Mouse (Mus musculus): ENCODE measurements at regions not wholly inside any gene's neighbourhood (a gene's known extent, or its start where the extent isn't known, plus 50 kb on each side); places are given as distances from the start of the nearest gene placed in this dataset.
A peak's percentile ranks its signal among the peaks of the same experiment; 100 is the strongest.

- DNase-seq (ENCODE audit: low read depth, low spot score) = no peak
These were observed 236.0 kb downstream of the Mtx2 start for GRCm38 (mm10) chr2:75061456-75062188.

GRCm38 (mm10) chr2:75062189-75062510 is 236.5 kb downstream of the Mtx2 start:
- no peak for DNase-seq (ENCODE audit: low read depth, low spot score)

DNA sequence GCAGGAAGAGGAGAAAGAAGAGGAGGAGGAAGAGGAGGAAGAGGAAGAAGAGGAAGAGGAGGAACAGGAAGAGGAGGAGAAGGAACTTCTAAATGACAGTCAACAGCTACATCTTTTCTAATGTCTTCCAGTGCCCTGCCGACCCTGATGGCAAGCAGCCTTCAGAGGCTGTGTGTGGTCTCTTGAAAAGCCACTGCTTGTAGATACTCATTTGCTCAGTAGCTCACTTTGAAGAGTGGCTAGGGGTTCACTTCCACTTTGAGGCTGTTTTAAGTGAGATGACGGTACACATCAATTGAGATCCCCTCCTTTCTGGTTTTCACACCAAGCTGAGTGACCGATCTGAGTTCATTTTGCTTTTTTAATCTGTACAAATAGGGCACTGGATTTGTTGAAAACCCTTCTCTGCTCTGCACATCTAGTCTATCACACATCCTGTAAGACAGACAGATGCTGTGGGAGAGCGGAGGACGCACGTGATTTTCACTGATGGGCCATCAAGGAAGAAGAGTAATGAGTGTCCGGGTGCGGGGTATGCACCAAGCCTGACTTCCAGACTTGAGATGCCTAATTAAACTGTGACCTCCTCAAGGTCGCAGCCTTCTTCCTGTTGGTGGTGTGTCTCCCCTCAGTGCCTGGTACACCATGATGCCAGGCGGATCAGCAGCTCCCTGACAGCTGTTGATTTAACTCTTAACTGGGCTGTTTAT is 239.0 kb downstream of the Mtx2 start:
- no peak for DNase-seq (ENCODE audit: low read depth, low spot score)

- DNase-seq (ENCODE audit: low read depth, low spot score) = no peak
These were observed 239.7 kb downstream of the Mtx2 start for GRCm38 (mm10) chr2:75065304-75065703.

- DNase-seq (ENCODE audit: low read depth, low spot score) = no peak
These were observed 243.7 kb downstream of the Mtx2 start for GRCm38 (mm10) chr2:75069321-75069720.

GRCm38 (mm10) chr2:75072021-75072420 is 246.4 kb downstream of the Mtx2 start:
- no peak for DNase-seq (ENCODE audit: low read depth, low spot score)

DNA sequence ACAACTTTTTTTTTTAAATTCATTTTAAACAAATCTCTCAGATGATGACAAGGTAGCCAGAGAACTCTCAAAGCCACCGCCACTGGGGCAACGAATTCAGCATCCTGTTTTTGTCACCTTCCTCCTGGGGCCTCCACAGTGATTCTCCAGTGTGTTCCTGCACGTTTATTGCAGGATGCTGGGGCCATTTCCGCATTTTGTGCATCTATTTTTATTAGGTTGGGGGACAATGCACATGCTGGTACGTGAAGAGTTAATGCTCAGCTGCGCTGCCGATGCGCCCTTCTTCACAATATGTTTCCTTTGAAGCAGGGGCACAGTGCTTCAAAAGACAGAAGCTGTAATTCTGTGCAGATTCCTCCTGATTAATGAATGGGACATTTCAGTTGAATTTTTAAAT is 246.9 kb downstream of the Mtx2 start:
- no peak for DNase-seq (ENCODE audit: low read depth, low spot score)

- no peak for DNase-seq (ENCODE audit: low read depth, low spot score)
These were observed 247.6 kb downstream of the Mtx2 start for GRCm38 (mm10) chr2:75073178-75073577.

- no peak for DNase-seq (ENCODE audit: low read depth, low spot score)
These were observed 261.6 kb downstream of the Mtx2 start for GRCm38 (mm10) chr2:75087164-75087563.

- DNase-seq (ENCODE audit: low read depth, low spot score) = no peak
These were observed 263.6 kb downstream of the Mtx2 start for GRCm38 (mm10) chr2:75089186-75089585.

DNA sequence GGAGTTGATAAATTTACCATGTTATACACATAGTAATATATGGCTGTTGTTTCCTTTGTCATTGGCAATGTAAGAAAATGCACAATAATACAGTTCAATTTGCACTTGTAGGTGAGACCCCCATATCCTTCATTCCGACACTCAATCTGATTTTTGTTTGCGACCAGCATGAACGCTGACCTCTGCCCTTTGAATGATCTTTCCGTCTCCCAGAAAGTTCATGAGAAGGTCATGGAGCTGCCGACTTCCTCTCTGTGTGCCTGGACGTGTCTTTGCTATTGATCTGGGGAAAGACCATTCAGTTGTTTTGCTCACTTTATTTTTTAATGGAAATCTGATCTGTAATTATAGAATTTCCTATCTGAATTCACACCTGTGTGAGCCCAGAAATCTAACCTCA is 264.0 kb downstream of the Mtx2 start:
- DNase-seq (ENCODE audit: low read depth, low spot score) = no peak

DNA sequence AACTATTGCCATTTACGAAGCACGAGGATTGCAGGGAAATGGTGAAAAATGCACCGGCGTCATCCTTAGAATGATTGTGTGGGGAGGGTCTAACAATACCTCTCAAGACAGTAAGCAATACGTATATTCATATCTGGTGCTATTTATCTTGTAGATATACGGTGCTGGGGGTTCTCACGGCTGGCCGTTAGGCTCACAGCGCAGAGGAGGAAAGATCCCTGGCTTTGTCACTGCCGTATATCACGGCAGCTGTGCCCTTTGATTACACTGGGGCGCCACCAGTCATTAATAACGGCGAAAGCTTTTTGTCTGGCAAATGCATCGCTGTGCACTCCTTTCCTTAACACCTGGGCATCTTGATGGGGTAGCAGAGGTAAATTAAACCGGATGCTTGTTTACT is 264.8 kb downstream of the Mtx2 start:
- no peak for DNase-seq (ENCODE audit: low read depth, low spot score)

DNA sequence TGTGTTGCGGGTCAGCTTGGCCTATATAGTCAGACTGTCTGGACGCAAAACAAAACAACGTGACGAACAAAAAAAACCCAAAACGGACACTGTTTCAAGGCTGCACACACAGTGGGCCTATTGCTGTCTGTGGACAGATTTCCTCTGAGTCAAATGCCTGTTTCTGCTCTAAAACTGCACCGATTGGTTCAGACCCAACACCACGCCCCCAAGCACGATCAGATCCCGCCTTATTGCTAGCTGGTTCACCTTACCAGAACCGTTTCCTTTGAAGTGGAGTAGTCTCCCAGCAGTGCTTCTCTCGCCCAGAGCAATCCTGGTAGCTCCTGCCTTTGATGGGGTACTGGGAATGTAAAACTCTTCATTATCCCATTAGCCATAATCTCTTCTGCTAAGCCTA is 275.9 kb downstream of the Mtx2 start:
- peak; percentile 39 for DNase-seq (ENCODE audit: low read depth, low spot score)

- no peak for DNase-seq (ENCODE audit: low read depth, low spot score)
These were observed 287.1 kb downstream of the Mtx2 start for GRCm38 (mm10) chr2:75112751-75113150.

- DNase-seq (ENCODE audit: low read depth, low spot score) = no peak
These were observed 288.8 kb downstream of the Mtx2 start for GRCm38 (mm10) chr2:75114375-75114774.

- DNase-seq (ENCODE audit: low read depth, low spot score) = no peak
These were observed 292.8 kb downstream of the Mtx2 start for GRCm38 (mm10) chr2:75118348-75118926.

DNA sequence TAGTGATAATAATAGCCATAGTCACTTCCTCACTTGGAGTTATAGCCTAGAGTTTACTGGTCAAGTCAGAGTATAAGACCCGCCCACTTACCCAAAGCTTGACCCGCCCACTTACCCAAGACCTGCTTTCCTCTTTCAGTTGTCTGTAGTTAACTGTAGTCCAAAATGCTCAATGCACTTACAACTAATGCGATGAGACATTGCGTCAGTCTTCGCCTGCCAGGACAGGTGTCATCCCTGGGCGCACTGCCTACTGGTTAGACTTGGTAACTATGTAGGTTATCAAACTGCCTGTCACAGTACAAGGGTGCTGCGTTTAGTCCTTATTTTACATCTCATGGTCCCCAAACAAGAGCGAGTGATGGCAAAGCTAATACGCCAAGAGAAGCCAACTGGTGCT is 294.0 kb downstream of the Mtx2 start:
- no peak for DNase-seq (ENCODE audit: low read depth, low spot score)

DNA sequence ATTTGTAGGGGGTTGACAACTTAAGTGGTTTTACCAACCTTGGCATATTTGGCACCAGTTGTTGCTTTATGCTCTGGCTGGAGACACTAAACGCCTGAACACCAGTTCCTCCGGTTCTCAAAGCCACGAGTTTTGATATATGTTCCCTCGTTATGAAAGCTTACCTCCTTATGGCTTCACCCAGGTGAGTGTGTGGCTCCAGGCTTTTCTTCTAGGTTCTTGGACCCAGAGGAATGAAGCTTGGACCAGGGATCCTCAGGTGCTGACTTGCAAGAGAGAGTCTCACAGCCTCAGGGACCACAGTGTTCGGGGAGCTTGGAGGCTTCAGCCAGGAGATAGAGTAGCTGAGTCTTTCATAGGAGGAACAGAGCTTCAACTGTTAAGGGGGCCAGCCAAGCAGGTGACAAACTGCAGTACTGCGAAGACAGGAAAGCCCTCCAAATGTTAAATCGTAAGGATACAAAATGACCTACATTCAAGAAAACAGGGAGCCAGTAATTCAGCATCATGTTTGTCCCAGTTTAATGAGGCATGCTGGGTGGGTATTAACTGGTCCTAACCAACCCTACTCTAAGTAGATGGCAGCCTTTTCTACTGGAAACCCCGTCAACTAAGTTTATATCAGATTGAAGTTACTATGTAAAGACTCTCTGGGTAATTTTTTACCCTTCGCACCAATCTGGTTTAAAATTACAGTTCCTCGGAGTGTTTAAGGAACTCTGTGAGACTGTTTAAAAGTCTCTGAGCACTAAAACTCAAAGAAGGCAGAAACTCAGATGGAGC is 307.9 kb downstream of the Mtx2 start:
- DNase-seq (ENCODE audit: low read depth, low spot score) = no peak

DNA sequence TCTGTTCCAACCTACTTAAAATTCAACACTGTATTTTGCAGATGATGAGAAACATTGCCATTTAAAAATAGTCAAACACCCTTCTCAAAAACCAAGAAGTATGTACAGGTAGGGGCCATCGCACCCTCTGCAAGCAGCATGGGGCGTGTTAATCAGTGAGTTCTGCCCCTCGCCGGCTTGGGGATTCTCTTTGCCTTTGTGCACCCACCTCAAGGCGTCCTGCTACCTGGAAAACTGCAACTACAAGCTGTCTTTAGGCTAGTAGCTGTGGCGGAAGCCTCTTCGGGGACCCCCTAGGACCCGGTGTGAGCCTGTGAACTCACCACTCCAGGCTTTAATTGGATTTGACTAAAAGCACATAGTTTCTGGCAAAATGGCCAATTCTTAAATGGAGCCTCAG is 311.0 kb downstream of the Mtx2 start:
- no peak for DNase-seq (ENCODE audit: low read depth, low spot score)

DNA sequence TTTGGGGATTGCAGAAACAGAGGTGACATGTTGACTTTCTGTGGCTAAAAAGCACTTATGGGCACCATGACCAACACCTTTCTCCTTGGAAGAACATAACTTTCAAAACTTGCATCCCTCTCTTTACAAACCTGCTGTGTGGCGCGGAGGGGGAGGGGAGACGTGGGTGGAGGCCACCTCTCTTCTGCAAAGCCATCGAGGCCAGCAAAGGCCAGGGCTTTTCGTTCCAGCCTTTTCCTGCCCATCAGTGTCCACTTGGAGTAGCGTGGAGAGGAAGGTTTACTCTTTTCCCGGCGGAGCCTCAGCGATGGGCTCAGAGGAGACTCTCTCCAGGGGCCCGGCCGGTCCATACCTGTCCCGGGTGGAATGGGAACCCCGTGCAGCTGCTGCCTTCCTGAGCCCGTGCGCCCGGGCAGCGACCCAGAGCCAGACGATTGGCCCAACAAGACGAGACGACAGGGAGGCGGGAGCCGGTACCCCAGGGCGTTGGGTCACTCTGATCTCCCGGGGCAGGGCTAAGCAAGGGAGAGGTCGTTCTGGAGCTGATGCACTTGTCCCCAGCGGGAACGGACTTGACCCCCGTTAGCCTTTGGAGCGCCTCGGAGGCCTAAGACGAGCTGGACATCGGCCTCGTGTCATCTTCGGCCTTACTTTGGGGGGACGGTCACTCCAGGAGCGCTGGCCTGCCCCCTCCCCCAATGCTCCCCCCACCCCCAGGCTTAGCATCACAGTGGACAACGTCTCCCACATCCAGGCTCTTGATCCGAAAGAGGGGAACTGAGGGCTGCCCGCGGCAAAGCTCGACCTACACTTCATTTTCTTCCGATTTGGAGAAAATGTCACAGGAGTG is 311.8 kb downstream of the Mtx2 start:
- DNase-seq (ENCODE audit: low read depth, low spot score) = no peak

- no peak for DNase-seq (ENCODE audit: low read depth, low spot score)
These were observed 312.6 kb downstream of the Mtx2 start for GRCm38 (mm10) chr2:75137983-75138745.
